Mouse (Mus musculus) heart, postnatal 14 days (tissue): Measurements from ENCODE around the gene 4930402F06Rik. TPM values are rescaled to one million over a fixed set of nuclear protein-coding genes. Genes with fewer than 3 reads are reported as not detected.

Source experiments
- total RNA-seq, 2 experiments: library from RNA; stranded (reverse); gene quantifications; 2 replicates each; pipeline ENCODE4 v1.2.3; 2021

4930402F06Rik gene
- total RNA-seq, 2 experiments from 2014 or later: not detected

Other genes with a start within 250 kb of the 4930402F06Rik start
- gene Rab14, start 196.1 kb downstream of the 4930402F06Rik start, total RNA-seq: 100 to 1,000 TPM; 134 to 139 TPM
- gene Gsn, start 140.8 kb downstream of the 4930402F06Rik start, total RNA-seq: 100 to 1,000 TPM; 271 to 430 TPM
- 10 to 100 TPM; 65.0 to 72.0 TPM for gene Stom, start 60.2 kb downstream of the 4930402F06Rik start, total RNA-seq
- gene 4930568D16Rik, start 29.4 kb downstream of the 4930402F06Rik start, total RNA-seq: not detected
- gene Ggta1, start 66.1 kb upstream of the 4930402F06Rik start, total RNA-seq: 10 to 100 TPM; 25.1 to 26.3 TPM
- 10 to 100 TPM; 51.1 to 55.8 TPM for gene Dab2ip, start 161.1 kb upstream of the 4930402F06Rik start, total RNA-seq